Mouse (Mus musculus): ENCODE results near the gene Haus7. TPM values are rescaled to one million over a fixed set of nuclear protein-coding genes. Genes with fewer than 3 reads are reported as not detected.
A peak's percentile ranks its signal among the peaks of the same experiment; 100 is the strongest.
"Not testable (repeated sequence)": the region's sequence is repeated elsewhere in the genome, so short reads cannot be mapped to it uniquely, and the experiment has no call there.

Haus7 gene
- total RNA-seq (2014; rRNA removed) (25.3 and 33.2 TPM in 2 replicates), polyA plus RNA-seq (2015; fragmentation: Nextera tagmentation; extraction: Ambion mirVana) (50.3 and 60.8 TPM in 2 replicates)

- H3K4me1 ChIP-seq (ENCODE audit: insufficient read depth), result no peaks in the 10 kb centered on the region
- DNase-seq (peak; percentile 94), ATAC-seq (peak; percentile 100)
- peak within 1 kb of the TSS; percentile 46; the same call in 1 of the 2 replicates for H3K9ac ChIP-seq
- peak within 1 kb of the TSS; percentile 46 for H3K4me3 ChIP-seq (ENCODE audit: low read depth, low read length)
- H3K36me3 ChIP-seq (ENCODE audit: insufficient read depth), result no peaks in the 10 kb centered on the region
- H3K9me3 ChIP-seq (ENCODE audit: low read length), result no peaks in the 10 kb centered on the region
- peak; percentile 59 for TF ChIP-seq CTCF (IDR thresholded peaks at IDR 0.05; ENCODE audit: low read depth)
- peak within 1 kb of the TSS; percentile 55 for H3K4me2 ChIP-seq (ENCODE audit: low read depth)
- no peaks in the 10 kb centered on the region for H3K27me3 ChIP-seq (ENCODE audit: insufficient read depth, low read length)
- H3K27ac ChIP-seq (ENCODE audit: low read depth, low read length), result no peak within 1 kb of the TSS
- WGBS, result 31% methylated on average over 26 of the region's 26 CpGs
Measured at GRCm38 (mm10) chrX:73458877-73459392, at the start of gene Haus7. TSS of gene Haus7 (minus strand) at chrX:73459044.

DNA sequence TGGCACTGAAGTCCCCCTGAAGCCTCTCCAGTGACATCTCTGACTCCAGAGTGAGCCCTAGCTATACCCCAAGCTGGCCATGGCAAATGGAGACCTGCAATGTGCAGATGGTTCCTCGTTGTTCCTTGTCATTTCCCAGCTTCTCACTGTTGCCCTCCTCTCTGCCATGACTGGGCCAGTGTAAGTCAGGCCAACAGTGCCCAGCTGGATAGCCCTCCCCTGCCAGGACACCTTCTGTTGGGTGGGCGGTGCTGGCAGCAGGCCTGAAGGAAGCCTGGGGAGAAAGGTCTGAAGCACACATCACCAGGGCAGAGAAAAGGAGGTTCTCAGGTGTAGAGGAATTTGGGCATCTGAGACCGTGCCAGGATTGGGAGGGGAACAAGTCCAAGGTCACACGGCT is 47.7 kb upstream of the Haus7 start:
- no peak overlapping the region for H3K27ac ChIP-seq (ENCODE audit: low read depth, low read length)
- 79% methylated on average over 4 of the region's 4 CpGs for WGBS
- ATAC-seq (no peak), DNase-seq (no peak)
- H3K9me3 ChIP-seq (ENCODE audit: low read length), result no peaks in the 10 kb centered on the region
- H3K4me3 ChIP-seq (ENCODE audit: low read depth, low read length), result no peak overlapping the region
- no peak overlapping the region for H3K9ac ChIP-seq
- no peaks in the 10 kb centered on the region for H3K27me3 ChIP-seq (ENCODE audit: insufficient read depth, low read length)
- no peaks in the 10 kb centered on the region for H3K36me3 ChIP-seq (ENCODE audit: insufficient read depth)
- TF ChIP-seq CTCF (IDR thresholded peaks at IDR 0.05; ENCODE audit: low read depth), result no peak
- no peak overlapping the region for H3K4me2 ChIP-seq (ENCODE audit: low read depth)
- no peaks in the 10 kb centered on the region for H3K4me1 ChIP-seq (ENCODE audit: insufficient read depth)

- no peak overlapping the region for H3K4me3 ChIP-seq (ENCODE audit: low read depth, low read length)
- H3K27me3 ChIP-seq (ENCODE audit: insufficient read depth, low read length), result no peaks in the 10 kb centered on the region
- DNase-seq (no peak), ATAC-seq (no peak)
- no peaks in the 10 kb centered on the region for H3K9me3 ChIP-seq (ENCODE audit: low read length)
- TF ChIP-seq CTCF (IDR thresholded peaks at IDR 0.05; ENCODE audit: low read depth), result no peak
- no peak overlapping the region for H3K27ac ChIP-seq (ENCODE audit: low read depth, low read length)
- no peaks in the 10 kb centered on the region for H3K4me1 ChIP-seq (ENCODE audit: insufficient read depth)
- no peak overlapping the region for H3K4me2 ChIP-seq (ENCODE audit: low read depth)
- H3K36me3 ChIP-seq (ENCODE audit: insufficient read depth), result no peaks in the 10 kb centered on the region
- 69% methylated on average over 5 of the region's 5 CpGs for WGBS
- no peak overlapping the region for H3K9ac ChIP-seq
Measured at GRCm38 (mm10) chrX:73505130-73505735, 46.4 kb upstream of the Haus7 start.

GRCm38 (mm10) chrX:73496746-73497145 is 37.9 kb upstream of the Haus7 start:
- Histone ChIP-seq H3K36me3 (ENCODE audit: insufficient read depth) (no peaks in the 10 kb centered on the region), H3K27me3 (ENCODE audit: insufficient read depth, low read length) (no peaks in the 10 kb centered on the region), H3K4me3 (ENCODE audit: low read depth, low read length) (no peak overlapping the region), H3K27ac (ENCODE audit: low read depth, low read length) (no peak overlapping the region), H3K9ac (no peak overlapping the region), H3K4me2 (ENCODE audit: low read depth) (no peak overlapping the region), H3K9me3 (ENCODE audit: low read length) (no peaks in the 10 kb centered on the region), H3K4me1 (ENCODE audit: insufficient read depth) (no peaks in the 10 kb centered on the region)
- WGBS, result 67% methylated on average over 4 of the region's 4 CpGs
- DNase-seq (no peak), ATAC-seq (no peak)
- no peak for TF ChIP-seq CTCF (IDR thresholded peaks at IDR 0.05; ENCODE audit: low read depth)

DNA sequence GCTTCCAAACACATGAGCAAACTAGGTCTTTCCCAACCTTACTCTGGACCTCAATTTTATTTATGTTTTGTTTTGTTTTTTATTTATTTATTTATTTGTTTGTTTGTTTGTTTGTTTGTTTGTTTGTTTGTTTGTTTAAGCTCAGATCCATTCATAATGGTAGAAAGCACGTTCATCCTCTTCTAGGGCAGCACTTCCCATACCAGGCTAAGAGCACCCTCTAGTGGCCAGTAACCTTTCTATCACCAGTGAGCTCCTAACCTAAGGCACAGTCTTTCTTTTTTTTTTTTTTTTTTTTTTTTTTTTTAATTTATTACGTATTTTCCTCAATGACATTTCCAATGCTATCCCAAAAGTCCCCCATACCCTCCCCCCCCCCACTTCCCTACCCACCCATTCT is 34.7 kb upstream of the Haus7 start:
- not testable (repeated sequence) for H3K4me2 ChIP-seq (ENCODE audit: low read depth); H3K4me3 ChIP-seq (ENCODE audit: low read depth, low read length); H3K27ac ChIP-seq (ENCODE audit: low read depth, low read length); H3K36me3 ChIP-seq (ENCODE audit: insufficient read depth); H3K27me3 ChIP-seq (ENCODE audit: insufficient read depth, low read length); H3K9me3 ChIP-seq (ENCODE audit: low read length); H3K9ac ChIP-seq; H3K4me1 ChIP-seq (ENCODE audit: insufficient read depth)
- 28% methylated on average over 2 of the region's 2 CpGs for WGBS
- peak; percentile 72 for TF ChIP-seq CTCF (IDR thresholded peaks at IDR 0.05; ENCODE audit: low read depth)
- peak; percentile 85 for ATAC-seq
- peak; percentile 78 for DNase-seq

- no peak for TF ChIP-seq CTCF (IDR thresholded peaks at IDR 0.05; ENCODE audit: low read depth)
- Histone ChIP-seq H3K9me3 (ENCODE audit: low read length) (no peaks in the 10 kb centered on the region), H3K4me3 (ENCODE audit: low read depth, low read length) (no peak overlapping the region), H3K4me2 (ENCODE audit: low read depth) (no peak overlapping the region), H3K4me1 (ENCODE audit: insufficient read depth) (no peaks in the 10 kb centered on the region), H3K27ac (ENCODE audit: low read depth, low read length) (no peak overlapping the region), H3K36me3 (ENCODE audit: insufficient read depth) (no peaks in the 10 kb centered on the region), H3K27me3 (ENCODE audit: insufficient read depth, low read length) (no peaks in the 10 kb centered on the region), H3K9ac (no peak overlapping the region)
- WGBS, result 85% methylated on average over 3 of the region's 3 CpGs
- ATAC-seq, result no peak
- DNase-seq, result no peak
Measured at GRCm38 (mm10) chrX:73490804-73491203, 32.0 kb upstream of the Haus7 start.

- DNase-seq (no peak), ATAC-seq (no peak)
- Histone ChIP-seq H3K4me2 (ENCODE audit: low read depth) (no peak overlapping the region), H3K36me3 (ENCODE audit: insufficient read depth) (no peaks in the 10 kb centered on the region), H3K4me1 (ENCODE audit: insufficient read depth) (no peaks in the 10 kb centered on the region), H3K9ac (no peak overlapping the region), H3K4me3 (ENCODE audit: low read depth, low read length) (no peak overlapping the region), H3K27me3 (ENCODE audit: insufficient read depth, low read length) (no peaks in the 10 kb centered on the region), H3K9me3 (ENCODE audit: low read length) (no peaks in the 10 kb centered on the region), H3K27ac (ENCODE audit: low read depth, low read length) (no peak overlapping the region)
- TF ChIP-seq CTCF (IDR thresholded peaks at IDR 0.05; ENCODE audit: low read depth), result no peak
- WGBS, result 82% methylated on average over 4 of the region's 4 CpGs
Measured at GRCm38 (mm10) chrX:73490186-73490585, 31.3 kb upstream of the Haus7 start.

Measured in forebrain, postnatal 0 days (tissue).